Mouse (Mus musculus) spleen, adult 2 months (tissue): ENCODE data around the gene Camk2g. TPM values are rescaled to one million over a fixed set of nuclear protein-coding genes. Genes with fewer than 3 reads are reported as not detected.
A peak's percentile ranks its signal among the peaks of the same experiment; 100 is the strongest.

ENCODE experiments used
- DNase-seq, 2 experiments: peaks; one replicate each; pipeline versions ENCODE4 v3.0.0 to v3.0.0-alpha.2; 2012 to 2021; ENCODE audit warnings: low spot score in 2 of 2, low read depth in 1 of 2
- H3K27ac ChIP-seq: fragments of 200-500 bp; 2 replicates; pipeline ENCODE4 v1.5.1; 2012; ENCODE audit warnings: low read length, inconsistent platforms; ENCODE audit not compliant: insufficient read depth
- H3K27me3 ChIP-seq: fragments of 200-500 bp; 2 replicates; pipeline ENCODE4 v1.6.1; 2012; ENCODE audit warnings: mild to moderate bottlenecking, moderate library complexity, low read length, inconsistent platforms; ENCODE audit not compliant: control insufficient read depth, insufficient read depth
- H3K36me3 ChIP-seq: fragments of 200-500 bp; 2 replicates; pipeline ENCODE4 v1.6.1; 2012; ENCODE audit warnings: mild to moderate bottlenecking, low read length, inconsistent platforms; ENCODE audit not compliant: control insufficient read depth, insufficient read depth
- H3K4me1 ChIP-seq: fragments of 200-500 bp; 2 replicates; pipeline ENCODE4 v1.6.1; 2011; ENCODE audit warnings: inconsistent platforms; ENCODE audit not compliant: control insufficient read depth, insufficient read depth, insufficient read length
- H3K4me3 ChIP-seq: fragments of 200-500 bp; 2 replicates; pipeline ENCODE4 v1.5.1; 2011; ENCODE audit warnings: mild to moderate bottlenecking, inconsistent platforms; ENCODE audit not compliant: insufficient read depth, insufficient read length; ENCODE audit errors: extremely low read depth
- CTCF ChIP-seq: fragments of 200-500 bp; IDR thresholded peaks from 2 replicates; pipeline ENCODE4 v1.5.1; 2011; ENCODE audit warnings: mild to moderate bottlenecking, inconsistent platforms; ENCODE audit not compliant: insufficient read depth, insufficient read length, insufficient replicate concordance; ENCODE audit errors: extremely low read depth
- POLR2A ChIP-seq: fragments of 200-500 bp; IDR thresholded peaks from 2 replicates; pipeline ENCODE4 v1.6.1; 2011; ENCODE audit warnings: low read depth, low read length, inconsistent platforms
- WGBS: fragments of 180-500 bp; shearing (Covaris S2); methylation state at CpG from one replicate; pipeline ENCODE4 v1.1.7; 2018; 5-methylcytosine and 5-hydroxymethylcytosine counted together
- polyA plus RNA-seq: library from polyadenylated mRNA; depleted of rRNA; stranded (reverse); fragments of >200 nt; gene quantifications from 2 replicates; pipeline ENCODE4 v1.2.3, GENCODE M21; 2012

Camk2g gene
- polyA plus RNA-seq, 1 experiment: 15.7 TPM

GRCm38 (mm10) chr14:20773410-20773809, 20.5 kb downstream of the Camk2g start:
- H3K27ac ChIP-seq: no peak overlapping the region
- H3K36me3 ChIP-seq: peaks cover 6% of the 10 kb centered on the region
- H3K4me1 ChIP-seq: peaks cover 3% of the 10 kb centered on the region; the same call in 1 of the 2 replicates
- 71% methylated on average over 3 of the region's 3 CpGs for WGBS
- DNase-seq: no peak
- TF ChIP-seq POLR2A: no peak
- TF ChIP-seq CTCF: no peak
- no peak overlapping the region for H3K4me3 ChIP-seq
- H3K27me3 ChIP-seq: no peaks in the 10 kb centered on the region

GRCm38 (mm10) chr14:20772808-20773207, 21.1 kb downstream of the Camk2g start:
- Histone ChIP-seq H3K27ac (no peak overlapping the region), H3K4me3 (no peak overlapping the region), H3K4me1 (peaks cover 3% of the 10 kb centered on the region; the same call in 1 of the 2 replicates), H3K27me3 (no peaks in the 10 kb centered on the region), H3K36me3 (peaks cover under 1% of the 10 kb centered on the region)
- WGBS: 30% methylated on average over 6 of the region's 6 CpGs
- TF ChIP-seq POLR2A: no peak
- TF ChIP-seq CTCF: no peak
- no peak for DNase-seq

- WGBS: 92% methylated on average over 3 of the region's 3 CpGs
- H3K27ac ChIP-seq: no peak overlapping the region
- no peaks in the 10 kb centered on the region for H3K27me3 ChIP-seq
- no peak overlapping the region for H3K4me3 ChIP-seq
- H3K4me1 ChIP-seq: peaks cover 3% of the 10 kb centered on the region; the same call in 1 of the 2 replicates
- H3K36me3 ChIP-seq: no peaks in the 10 kb centered on the region
- TF ChIP-seq POLR2A: no peak
- TF ChIP-seq CTCF: no peak
- no peak for DNase-seq
Observed at GRCm38 (mm10) chr14:20771941-20772340, 21.9 kb downstream of the Camk2g start.

- Histone ChIP-seq H3K36me3 (peaks cover 8% of the 10 kb centered on the region), H3K27ac (no peak overlapping the region), H3K27me3 (no peaks in the 10 kb centered on the region), H3K4me1 (peaks cover 3% of the 10 kb centered on the region; the same call in 1 of the 2 replicates), H3K4me3 (no peak overlapping the region)
- no peak for DNase-seq
- no peak for TF ChIP-seq CTCF
- TF ChIP-seq POLR2A: no peak
- 84% methylated on average over 5 of the region's 5 CpGs for WGBS
Observed at GRCm38 (mm10) chr14:20768581-20768980, 25.3 kb downstream of the Camk2g start.

- DNase-seq: no peak
- H3K36me3 ChIP-seq: peaks cover 11% of the 10 kb centered on the region
- H3K4me3 ChIP-seq: no peak overlapping the region
- H3K27ac ChIP-seq: no peak overlapping the region
- H3K4me1 ChIP-seq: peaks cover 2% of the 10 kb centered on the region; the same call in 1 of the 2 replicates
- WGBS: 92% methylated on average over 7 of the region's 7 CpGs
- TF ChIP-seq CTCF (no peak), POLR2A (no peak)
- no peaks in the 10 kb centered on the region for H3K27me3 ChIP-seq
Observed at GRCm38 (mm10) chr14:20767936-20768335, 26.0 kb downstream of the Camk2g start.

GRCm38 (mm10) chr14:20765642-20766258, 28.1 kb downstream of the Camk2g start:
- peak; percentile 37 to 76 for DNase-seq
- Histone ChIP-seq H3K4me1 (no peaks in the 10 kb centered on the region), H3K4me3 (no peak overlapping the region), H3K27me3 (no peaks in the 10 kb centered on the region), H3K36me3 (peaks cover 13% of the 10 kb centered on the region), H3K27ac (no peak overlapping the region)
- WGBS: 27% methylated on average over 12 of the region's 12 CpGs
- TF ChIP-seq CTCF (peak; percentile 98), POLR2A (no peak)

- H3K27ac ChIP-seq: no peak overlapping the region
- no peak for DNase-seq
- no peaks in the 10 kb centered on the region for H3K27me3 ChIP-seq
- peaks cover 21% of the 10 kb centered on the region for H3K36me3 ChIP-seq
- 92% methylated on average over 5 of the region's 5 CpGs for WGBS
- no peak overlapping the region for H3K4me3 ChIP-seq
- TF ChIP-seq CTCF (no peak), POLR2A (no peak)
- no peaks in the 10 kb centered on the region for H3K4me1 ChIP-seq
Observed at GRCm38 (mm10) chr14:20764942-20765341, 28.9 kb downstream of the Camk2g start.
